Mouse (Mus musculus): Measurements from ENCODE around the gene Mt2.
A peak's percentile ranks its signal among the peaks of the same experiment; 100 is the strongest.

Mt2 gene

GRCm38 (mm10) chr8:94199202-94199869 lies 26.9 kb downstream of the Mt2 start:
- DNase-seq (ENCODE audit: low read depth, low spot score), result no peak

- no peak for DNase-seq (ENCODE audit: low read depth, low spot score)
Observed at GRCm38 (mm10) chr8:94204043-94204442, 31.6 kb downstream of the Mt2 start.

GRCm38 (mm10) chr8:94205736-94206135 lies 33.3 kb downstream of the Mt2 start:
- peak; percentile 61 for DNase-seq (ENCODE audit: low read depth, low spot score)

- no peak for DNase-seq (ENCODE audit: low read depth, low spot score)
Observed at GRCm38 (mm10) chr8:94206256-94206655, 33.8 kb downstream of the Mt2 start.

DNA sequence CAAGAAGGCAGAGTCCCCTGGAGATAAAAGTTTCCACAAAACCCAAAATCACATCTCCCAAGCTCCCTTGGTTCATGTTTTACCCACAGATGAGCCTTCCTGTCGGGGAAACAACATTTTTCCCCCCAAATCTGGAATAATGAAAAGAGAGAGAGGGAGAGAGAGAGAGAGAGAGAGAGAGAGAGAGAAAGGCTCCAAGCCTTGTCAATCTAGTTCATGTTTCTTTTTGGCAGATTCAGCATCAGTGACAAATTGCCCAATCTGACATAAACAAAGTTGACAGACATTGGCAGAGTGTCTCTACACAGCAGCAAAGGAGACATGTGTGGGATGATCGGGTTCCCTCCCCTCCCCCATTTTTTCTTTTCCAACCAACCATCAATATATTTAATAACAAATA lies 35.0 kb downstream of the Mt2 start:
- no peak for DNase-seq (ENCODE audit: low read depth, low spot score)

DNA sequence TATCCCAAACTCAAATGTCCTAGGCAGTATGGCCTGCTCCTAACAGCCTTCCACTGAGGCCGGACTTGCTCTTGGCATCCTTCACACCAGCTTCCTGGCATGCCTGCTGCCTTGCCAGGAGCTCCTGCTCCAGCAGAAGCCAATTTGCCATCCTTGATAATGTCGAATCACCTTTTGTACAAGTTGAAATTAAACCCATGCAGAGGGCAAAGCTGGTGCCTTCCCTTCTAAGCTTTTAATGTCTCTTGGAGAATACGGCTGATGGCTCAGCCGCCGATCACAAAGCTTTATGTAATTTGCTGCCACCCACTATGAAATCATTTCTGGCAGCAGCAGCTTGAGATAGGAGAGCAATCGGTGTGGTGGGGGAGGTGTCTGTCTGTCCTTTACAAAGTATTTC lies 37.2 kb downstream of the Mt2 start:
- DNase-seq (ENCODE audit: low read depth, low spot score), result no peak

- no peak for DNase-seq (ENCODE audit: low read depth, low spot score)
Observed at GRCm38 (mm10) chr8:94210225-94210624, 37.8 kb downstream of the Mt2 start.

- no peak for DNase-seq (ENCODE audit: low read depth, low spot score)
Observed at GRCm38 (mm10) chr8:94213819-94214218, 41.4 kb downstream of the Mt2 start.

- DNase-seq (ENCODE audit: low read depth, low spot score), result peak; percentile 99
Observed at GRCm38 (mm10) chr8:94214252-94215173, 42.0 kb downstream of the Mt2 start, which contains the start of gene Nup93. Gene Nup93 (plus strand): TSS chr8:94214564.
